Mouse (Mus musculus) lung, postnatal 10 days (tissue): ENCODE measurements at regions not wholly inside any gene's neighbourhood (a gene's known extent, or its start where the extent isn't known, plus 50 kb on each side); places are given as distances from the start of the nearest gene placed in this dataset.

Experiments
- DNase-seq: peaks from one replicate; pipeline ENCODE4 v3.0.0; 2021

DNA sequence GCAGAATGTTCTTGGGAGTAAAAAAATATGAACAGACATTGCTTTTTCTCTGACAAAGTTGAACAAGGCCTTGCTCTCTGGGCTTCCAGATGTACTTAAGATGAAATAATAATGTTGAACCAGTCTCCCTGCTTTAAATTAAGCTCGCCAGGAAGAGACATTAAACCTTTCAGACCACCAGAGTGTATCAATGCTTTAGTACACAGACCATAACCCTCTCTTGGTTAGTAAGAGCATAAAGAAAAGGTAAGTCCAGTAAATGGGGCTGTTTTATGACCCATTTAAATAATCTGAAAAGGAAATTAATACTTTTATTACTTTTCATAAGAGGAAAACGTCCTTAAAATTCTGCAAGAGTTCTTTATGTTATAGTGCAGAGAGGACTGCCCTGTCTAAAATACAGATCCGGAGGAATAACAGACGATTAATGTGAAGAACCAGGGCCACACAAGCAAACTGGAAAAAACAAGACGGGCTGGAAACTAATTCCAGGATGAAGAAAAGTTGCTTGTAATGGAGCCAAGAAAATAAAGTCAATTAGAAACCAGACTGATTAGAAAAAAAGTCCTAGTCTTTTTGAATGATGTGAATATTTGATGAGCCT, 74.4 kb downstream of the Mettl11b start:
- DNase-seq: no peak

DNA sequence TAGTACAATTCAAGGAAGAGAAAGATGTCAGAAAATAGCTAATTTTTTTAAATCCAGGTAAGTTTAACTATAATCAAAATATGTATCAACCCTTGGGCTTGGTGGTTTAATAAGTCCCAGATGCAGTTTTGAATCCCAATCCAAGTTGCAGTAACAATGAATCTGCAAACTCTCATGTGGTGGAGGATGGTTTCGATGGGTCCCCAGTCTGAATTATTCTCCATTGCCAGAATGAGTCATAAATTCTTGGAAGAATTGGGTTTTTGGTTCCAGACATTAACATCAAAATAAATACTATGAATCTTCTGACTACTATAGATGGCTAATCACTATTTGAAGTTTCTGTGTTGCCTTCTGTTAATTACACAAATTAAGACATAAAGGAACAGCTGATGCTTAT, 82.9 kb downstream of the Mettl11b start:
- no peak for DNase-seq

DNA sequence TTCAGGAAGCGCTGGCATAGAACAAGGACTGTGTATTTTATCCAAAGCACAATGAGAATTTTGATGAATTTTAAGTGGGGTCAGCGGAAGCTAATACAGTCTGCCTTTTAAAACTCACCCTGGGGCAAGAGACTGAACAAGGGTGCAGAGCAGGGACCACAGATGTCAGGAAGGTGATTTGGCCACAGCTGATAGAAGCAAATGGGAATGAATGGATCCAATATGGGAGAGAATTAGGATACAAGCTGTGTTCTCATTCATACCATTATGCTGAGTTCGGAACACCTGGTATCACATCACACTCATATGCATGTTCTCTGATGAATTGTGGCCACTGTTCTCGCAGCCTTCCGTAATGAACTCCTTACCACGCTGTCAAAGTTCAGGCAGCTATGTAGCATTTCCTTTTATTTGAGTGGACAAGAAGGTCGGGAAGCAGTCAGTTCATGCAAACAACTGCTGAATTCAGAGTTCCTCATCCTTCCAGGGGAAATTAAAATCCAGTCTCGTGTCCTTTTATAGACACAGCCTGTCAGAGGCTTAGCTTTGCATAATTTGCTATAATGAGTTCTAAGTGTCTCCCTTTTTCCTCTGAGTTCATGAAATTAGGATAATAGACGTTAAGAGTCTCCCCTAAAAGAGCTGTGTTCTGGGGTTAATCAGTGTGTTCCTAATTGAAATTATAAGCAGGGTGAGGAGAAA, 84.4 kb downstream of the Mettl11b start:
- no peak for DNase-seq

DNA sequence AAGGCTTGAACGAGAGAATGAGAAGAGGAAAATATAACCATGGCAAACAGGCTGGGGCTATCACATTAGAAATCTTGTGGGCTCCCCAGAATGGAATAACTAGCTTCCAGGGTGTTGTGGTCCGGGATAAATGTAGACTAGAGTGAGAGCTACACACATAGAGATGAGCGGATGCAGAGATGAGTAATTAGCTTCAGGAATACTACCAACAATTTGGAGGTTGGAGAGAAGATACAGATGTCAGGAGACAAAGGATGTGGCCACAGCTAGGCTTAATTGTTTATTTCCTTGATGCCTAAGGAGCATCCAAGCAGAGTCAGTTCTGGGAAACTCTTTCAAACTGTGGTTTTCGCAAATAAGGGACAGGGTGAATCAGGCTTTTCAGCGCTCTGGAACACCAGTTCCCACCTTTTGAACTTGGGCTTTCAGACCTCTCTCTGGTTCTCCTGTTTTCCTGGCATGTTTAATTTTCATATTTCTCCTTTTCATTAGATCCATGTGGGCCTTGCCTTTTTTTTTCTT, 94.7 kb downstream of the Mettl11b start:
- DNase-seq: no peak

DNA sequence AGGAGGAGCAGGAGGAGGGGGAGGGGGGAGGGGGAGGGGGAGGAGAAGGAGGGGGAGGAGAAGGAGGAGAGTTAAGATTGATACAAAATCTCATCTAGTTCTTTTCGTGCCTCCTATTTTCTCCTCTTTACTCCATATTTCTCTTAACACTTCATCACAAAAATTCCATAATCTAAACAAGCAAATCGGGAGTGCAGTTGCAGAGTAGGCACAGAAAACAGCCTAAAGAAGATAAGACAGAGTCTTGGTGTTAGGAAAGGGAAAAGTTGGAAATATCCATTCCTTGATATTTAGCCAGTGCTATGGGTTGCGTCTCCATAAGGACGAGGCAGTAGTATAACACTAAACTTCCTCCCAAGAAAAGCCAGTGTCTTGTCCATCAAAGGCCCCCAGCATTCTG, 100.1 kb downstream of the Mettl11b start:
- DNase-seq: no peak

DNA sequence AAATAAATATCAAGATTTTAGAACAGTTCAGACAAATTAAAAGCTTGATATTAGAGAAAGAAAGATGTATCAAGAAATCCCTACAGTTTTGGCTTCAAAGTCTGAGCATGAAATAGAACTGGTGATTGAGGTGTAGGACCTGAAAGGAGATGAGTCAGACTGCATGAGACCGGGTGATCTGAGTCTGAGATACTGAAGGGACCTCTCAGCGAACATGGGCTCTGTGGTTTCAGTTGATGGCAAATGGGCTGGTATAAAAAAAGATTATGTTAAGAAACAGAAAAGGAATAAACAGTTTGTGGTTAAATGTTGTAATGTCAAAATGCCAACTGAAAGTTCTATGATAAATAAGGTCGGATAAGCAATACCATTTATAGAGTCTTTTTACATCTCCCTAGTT, 103.7 kb downstream of the Mettl11b start:
- DNase-seq: no peak

DNA sequence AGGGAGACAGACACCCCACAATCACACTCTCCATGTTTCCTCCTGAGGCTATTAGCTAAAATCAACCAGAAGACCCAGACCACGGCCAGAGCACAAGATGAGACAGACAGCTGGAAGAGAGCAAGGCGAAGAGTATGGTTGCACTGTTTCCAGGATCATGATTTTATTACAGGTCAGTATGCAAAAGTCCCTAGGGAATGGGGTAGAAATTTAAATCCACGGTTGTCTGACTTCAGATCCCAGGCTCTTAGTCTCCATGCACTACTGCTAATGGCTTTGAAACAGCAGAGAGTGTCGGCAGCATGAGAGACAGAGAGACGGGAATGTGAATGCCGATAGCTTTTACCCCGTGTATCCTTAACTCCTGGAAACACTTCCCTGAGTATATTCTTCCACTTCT, 105.2 kb downstream of the Mettl11b start:
- no peak for DNase-seq

DNA sequence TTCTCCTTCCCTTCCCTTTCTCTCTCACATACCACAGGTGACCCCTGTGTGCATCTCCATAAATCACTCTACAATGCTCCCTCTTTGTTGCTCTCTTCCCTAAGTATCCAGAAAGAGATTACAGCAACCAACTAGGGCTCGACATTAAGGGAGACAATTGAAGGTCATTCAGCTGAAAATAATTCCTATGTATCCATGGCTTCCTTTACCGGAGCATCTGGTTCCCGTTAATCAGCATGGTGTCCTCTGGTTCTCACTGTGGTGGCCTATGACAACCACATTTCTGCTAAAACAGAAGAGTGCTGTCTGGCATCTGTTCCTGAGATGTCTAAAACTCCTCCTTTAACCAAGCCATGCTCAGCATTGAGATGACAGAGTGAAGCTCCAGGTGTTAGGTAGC, 106.9 kb downstream of the Mettl11b start:
- no peak for DNase-seq

DNA sequence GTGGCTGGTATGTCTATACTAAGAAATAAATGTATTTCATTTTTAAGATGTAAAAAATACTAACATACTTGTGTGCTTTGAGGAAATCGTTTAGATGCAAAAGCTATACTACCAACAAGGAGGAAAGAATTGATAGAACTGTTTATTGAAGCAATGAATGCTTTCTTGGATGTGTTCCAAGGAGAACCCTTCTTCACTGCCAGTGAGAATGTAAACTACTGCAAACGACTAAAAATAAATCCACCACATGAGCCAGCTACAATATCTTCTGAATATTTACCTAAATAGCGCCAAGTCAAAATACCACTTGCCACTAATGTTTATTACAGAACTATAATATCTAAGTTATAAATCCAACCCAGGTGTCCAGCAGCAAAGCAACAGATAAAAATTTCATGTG, 108.4 kb downstream of the Mettl11b start:
- no peak for DNase-seq

DNA sequence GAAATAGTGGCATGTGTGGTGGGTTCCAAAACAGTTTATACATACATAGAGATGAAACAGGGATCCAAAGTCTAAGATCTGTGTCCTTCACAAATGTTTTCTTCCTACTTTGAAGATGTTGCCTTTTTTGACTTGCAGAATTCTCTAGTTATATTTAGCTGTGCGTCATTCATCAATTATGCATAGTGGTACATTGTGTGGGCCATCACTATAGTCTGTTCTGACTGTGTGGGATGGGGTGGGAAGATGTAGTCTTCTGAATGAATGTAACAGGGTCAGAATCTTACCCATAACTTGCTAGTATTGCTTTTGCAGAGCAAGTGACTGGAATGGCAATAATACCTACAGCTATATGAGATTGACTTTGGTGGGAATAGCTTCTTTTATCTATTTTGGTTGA, 116.6 kb downstream of the Mettl11b start:
- DNase-seq: no peak

DNA sequence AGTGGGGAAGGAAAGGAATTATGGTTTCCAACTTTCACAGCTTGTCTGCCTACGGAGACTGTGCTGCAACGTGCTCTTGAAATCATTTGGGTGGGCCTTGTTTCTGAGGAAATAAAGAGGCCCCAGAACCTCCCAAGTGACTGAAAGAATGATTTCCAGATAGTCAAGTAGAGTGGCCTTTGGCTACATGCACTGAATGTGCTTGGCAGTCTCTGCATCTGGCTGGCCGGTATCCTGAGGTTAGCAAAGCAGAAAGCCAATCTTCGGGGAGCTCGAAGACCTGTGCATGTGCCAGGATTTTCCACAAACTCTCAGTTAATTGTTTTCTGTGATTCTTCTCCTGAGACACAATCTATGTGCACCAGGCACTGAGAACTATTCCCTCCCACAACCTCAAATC, 117.3 kb downstream of the Mettl11b start:
- DNase-seq: no peak

DNA sequence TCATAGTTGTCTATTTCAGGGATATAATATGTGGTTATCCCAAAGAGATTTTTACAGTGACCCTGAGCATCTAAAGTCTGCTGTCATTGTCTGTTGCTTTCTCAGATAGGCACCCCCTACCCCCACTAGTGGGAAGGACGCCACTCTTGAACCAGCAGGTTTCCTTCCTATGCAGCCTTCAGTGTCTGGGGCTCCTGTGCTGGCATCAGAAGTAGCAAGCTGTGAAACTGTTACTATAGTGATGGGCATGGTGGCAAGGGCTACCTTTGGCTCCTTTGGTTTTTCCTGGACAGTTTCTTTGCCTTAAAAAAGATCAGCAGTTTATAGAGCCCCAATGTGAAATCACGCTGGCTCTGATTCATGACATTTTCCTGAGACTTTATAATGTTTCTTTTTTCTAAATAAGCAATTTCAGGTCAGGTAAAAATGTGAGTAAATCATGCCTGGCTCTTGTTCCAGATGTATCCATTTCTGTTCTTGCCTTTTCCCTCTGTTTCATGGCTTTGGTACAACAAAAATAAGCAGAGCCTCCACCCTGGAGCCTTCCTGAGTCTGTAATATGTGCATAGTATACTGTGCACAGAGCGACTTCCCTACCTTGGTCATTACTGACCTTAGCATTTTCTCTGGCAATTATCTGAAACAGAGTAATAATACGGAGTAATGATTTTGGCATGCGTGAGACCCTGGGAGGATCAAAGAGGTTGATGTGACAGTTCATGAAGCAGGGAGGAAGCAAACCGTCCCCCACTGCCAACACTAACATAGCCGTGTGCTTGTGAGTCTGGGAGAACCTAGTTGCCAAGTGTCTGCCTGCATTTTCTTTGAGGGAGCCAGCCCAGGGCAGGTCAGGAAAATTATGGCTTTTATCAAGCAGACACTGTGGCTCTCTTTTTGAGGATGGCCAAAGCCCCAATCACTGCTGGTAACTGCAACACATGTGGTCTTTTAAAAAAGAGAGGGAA, 124.8 kb downstream of the Mettl11b start:
- DNase-seq: no peak

DNA sequence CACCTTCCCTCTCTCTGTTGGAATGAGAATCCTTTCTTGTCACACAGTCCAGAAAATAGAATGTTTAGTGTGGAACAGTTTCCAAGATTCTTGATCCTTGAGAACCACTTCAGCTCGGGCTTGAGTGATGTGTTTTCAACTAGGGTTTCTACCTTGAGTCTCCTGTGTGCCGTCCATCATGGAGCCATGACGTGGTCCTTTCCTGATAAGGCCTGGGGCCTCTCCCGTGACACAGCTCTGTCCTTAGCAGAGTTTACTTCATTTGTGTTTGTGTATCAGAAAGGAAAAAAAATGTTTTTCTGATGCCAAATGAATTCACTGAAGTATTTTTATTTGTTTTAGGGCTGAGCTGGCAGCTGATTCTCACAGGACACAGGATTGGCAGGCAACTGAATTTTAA, 148.6 kb downstream of the Mettl11b start:
- DNase-seq: no peak

DNA sequence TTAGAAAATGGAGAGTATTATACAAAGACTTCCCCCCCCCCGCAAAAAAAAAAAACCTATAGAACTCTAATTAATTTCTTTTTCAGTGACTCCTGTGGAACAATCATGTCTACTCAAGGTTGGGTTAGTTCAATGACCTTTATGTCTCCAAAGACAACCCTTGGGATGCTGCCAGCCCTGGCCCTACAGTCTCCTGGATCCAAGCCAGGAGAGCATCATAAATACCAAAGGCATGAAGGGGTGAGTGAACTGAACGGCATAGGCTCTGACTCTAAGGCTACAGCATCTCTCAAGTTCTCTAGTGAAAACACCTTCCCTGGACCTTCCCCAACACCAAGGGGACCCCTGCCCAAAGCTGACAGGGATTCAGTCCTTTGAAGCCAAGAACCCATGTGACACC, 149.4 kb downstream of the Mettl11b start:
- DNase-seq: no peak

DNA sequence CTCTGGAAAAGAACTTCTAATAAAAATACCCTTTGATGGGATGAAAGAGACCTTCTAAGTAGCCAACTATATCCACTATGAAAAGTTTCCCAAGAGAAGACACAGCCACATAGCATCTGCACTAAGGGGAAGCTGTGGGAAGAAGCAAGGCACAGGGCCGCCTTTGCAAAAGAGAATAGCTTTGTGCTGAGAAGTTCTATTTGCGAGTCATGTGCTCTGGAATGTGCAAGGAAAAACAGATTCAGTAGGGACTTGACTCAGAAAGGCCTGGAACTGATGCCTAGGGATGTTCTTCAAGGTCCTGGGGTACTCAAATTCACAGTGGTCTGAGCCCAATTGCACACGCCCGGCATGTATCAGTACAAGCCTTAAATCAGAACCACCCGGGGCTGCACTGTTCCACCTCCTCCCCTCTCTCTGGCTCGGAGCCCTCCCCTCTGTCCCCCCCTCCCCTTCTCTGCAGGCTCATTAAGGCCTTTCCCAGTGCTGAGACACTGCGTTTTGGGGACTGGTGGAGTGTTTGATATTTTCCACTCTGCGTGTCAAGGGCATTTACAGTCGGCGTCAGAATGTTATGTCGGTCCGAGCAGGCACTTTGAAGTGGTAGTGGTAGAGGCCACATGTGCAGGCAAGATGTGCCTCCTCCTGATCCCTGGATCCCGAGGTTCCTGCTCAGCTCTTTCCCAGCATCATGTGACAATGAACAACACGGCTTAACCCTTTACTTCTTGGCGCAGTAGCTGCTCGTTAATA, 150.4 kb downstream of the Mettl11b start:
- DNase-seq: peak; percentile 7

DNA sequence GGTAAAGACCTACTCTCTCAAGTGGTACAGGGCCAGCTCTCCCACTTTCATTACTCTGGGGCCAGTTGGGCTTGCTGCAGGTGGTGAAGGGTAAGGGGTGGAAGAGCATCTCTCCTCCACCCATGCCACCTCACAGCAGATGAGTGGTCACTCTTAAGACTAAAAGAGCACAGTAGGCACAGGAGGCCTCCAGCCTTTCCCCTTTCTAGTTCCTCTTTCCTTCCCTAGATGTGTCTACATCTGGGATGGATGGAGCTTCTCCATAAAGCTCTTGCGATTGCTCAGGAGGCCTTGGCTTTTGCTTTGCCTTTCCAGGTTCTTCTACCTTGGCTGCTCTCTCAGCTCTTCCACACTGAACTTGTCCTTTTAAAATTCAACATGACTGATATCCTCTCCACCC, 151.5 kb downstream of the Mettl11b start:
- DNase-seq: no peak

DNA sequence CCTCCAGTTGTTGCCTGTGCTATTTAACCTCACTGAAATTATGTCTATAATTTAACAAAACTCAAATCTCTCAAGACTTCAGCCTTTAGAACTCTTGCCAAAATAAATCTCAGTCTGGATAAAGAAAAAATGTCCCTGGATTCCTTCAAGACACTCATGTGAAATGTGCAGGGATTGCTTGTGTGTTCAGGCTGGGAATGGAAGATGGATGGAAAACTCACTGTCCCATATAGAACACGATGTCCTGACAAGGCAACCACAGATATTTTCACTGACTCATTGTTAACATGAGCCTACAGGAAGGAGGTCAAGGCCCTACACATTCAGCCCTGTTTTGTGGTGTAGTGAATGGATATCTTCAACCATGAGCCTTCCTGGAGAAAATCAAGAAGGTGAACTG, 160.3 kb upstream of the Gorab start:
- DNase-seq: no peak

DNA sequence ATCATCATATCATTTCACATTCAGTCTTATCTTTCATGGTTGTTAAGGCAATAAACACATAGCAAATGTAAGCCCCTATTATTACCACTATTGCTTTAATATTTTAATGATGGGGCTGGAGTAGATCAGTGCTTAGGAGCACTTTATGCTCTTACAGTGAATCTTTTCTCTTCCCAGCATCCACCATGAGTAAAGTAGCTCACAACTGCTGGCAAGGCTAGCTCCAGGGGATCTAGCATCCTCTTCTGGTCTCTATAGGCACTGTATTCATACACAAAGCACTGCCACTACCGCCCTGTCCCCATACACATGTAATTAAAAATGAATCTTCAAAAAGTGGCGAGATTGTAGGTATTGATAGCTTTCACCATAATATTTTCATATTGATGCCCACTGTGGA, 159.6 kb upstream of the Gorab start:
- DNase-seq: no peak

DNA sequence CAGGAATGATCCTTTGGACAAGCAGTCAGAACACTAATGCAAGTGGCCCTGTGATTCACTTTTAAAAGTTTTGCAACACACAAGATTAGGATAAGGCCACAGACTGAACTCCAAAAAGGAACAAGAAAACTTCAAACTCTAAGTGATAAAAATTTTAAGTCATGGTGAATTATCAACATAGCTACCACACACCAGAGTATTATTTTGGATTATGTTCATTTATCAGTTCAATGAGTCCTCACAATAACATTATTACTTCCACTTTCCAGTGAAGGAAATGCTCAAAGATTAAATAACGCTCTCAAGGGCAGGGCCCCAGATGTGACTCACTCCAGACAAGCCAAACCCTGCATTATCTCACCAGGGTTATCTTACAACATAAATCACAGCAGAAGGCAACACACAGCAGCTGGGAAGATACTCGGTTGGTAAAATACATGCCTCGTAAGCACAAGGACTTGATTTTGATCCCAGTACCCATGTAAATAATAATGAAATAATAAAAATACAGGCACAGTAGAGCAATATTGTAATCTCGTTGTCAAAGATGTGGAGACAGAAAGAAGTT, 158.8 kb upstream of the Gorab start:
- no peak for DNase-seq

DNA sequence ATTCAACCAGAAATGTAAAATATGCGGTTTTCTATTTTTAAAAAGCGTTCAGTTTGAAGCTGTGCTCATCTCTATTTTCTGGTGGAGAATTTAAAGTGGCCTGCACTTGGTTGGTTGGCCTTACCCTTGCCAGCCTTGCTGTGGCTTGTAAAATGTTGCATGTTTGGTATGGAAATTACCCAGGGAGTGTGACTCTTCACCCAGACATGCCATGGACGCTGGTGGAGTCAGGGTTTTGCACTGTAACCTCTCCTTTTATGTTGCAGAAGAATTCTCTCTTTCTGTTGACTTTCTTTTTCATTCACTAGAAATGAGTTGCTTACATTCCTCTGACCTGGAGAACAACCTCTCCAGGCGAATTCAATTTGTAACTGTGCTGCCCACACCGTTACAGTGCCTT, 157.5 kb upstream of the Gorab start:
- DNase-seq: no peak

DNA sequence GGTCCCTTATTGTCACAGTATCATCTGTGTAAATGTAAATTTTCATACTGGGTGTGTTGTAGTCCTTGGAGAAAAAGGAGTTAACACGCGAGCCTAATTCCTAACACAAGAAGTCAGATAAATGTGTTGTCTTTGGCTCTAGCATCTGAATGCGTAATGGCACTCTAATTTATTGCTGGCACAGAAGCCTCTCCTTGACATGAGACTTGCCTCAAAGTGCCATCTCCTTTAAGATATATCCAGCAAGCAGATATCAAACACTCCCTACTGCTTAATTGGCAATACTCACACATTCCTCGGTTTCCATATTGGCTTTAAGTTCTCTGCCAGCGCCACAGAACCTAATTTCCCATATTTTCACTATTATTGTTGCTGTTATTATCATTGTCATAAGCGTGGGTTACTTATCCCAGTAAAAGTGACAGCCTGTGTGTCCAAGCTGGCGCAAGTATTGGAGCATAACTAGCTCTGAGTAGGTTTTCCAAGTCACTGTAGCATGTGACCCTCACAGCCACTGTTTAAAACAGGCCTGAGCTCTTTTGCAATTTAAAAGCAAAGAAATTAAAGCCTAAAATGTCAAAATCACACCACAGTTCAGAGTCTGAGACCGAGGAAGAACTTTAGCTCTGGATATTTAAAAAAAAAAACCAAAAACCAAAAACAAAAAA, 156.9 kb upstream of the Gorab start:
- no peak for DNase-seq

DNA sequence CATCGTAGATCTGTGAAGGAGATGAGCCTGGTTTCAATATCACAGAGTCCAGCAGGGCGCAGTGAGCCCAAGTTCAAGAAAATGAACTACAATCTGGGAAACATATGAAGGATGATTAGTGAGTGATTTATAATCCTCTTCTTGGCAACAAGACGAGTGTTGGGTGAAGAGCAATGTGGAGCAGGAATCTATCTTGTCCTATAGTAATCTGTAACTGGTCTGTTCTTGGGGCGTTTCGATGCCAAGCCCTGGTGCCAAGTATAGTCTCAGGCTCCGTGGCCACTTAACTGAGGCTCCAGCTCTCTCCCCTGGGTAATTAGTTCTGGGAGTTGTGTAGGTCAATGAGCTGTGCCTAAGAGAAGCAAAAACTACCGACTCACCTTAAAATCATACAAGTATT, 154.4 kb upstream of the Gorab start:
- DNase-seq: no peak
